Mouse (Mus musculus): ENCODE results near the gene Lyrm1. TPM values are rescaled to one million over a fixed set of nuclear protein-coding genes. Genes with fewer than 3 reads are reported as not detected.
A peak's percentile ranks its signal among the peaks of the same experiment; 100 is the strongest.

Lyrm1 gene
- 11.3 and 13.3 TPM in 2 replicates for polyA plus RNA-seq (2016; fragmentation: Nextera tagmentation; extraction: Ambion mirVana)

DNA sequence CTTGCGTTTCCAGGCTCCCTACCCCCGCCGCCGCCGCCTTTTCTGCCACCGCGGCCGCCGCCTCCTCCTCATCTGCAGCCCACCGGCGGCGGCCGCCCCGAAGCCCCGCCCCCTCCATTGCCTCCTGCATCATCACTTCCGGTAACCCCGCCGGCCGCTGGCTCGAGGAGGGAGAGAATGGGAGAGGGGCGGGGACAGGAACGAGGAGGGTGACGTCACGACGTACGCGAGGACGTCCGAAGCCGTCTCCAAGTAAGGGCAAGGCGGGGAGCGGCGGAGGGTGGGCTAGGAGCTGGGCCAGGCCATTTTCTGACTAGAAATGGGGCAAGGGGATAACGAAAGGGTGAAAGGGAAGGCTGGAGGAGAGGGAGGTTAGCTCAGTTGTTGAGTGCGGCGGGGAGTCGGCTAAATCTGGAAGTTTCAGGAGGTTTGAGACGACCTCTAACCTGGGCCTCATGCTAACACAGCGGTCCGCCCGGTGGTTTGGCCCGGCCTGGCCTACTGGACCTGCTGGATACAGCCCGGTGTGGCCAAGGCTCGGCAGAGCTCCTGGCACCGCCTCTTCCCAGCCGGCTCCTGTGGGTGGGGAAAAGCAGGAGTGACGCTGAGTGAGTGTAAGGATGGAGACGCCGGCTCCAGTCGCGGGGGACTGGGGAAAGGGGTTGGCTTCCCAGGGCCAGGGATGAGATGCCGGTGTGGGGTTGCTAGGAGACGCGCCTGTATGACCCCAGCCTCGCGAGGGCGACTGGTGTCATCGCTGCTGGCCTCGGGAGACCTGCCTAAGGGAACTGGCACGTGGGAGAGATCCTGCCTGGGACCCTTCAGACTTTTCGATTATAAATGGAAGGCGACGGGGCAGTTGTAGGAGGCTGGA, at the start of gene Lyrm1, which contains the start of gene Dcun1d3:
Gene Lyrm1 (plus strand): TSS at position 223 of the 874 bp plus-strand sequence.
Gene Dcun1d3 (minus strand): TSS at position 660 of the 874 bp plus-strand sequence.
- peak within 1 kb of the TSS; percentile 93 for H3K27ac ChIP-seq (replicated peaks)
- H3K4me1 ChIP-seq = peaks cover 31% of the 10 kb centered on the region
- no peaks in the 10 kb centered on the region for H3K9me3 ChIP-seq (replicated peaks)
- 1% methylated on average over 63 of the region's 63 CpGs for WGBS
- H3K36me3 ChIP-seq = no peaks in the 10 kb centered on the region
- peak; percentile 99 for DNase-seq (ENCODE audit: low spot score)
- H3K4me3 ChIP-seq = peak within 1 kb of the TSS; percentile 87
- no peaks in the 10 kb centered on the region for H3K27me3 ChIP-seq (ENCODE audit: low read depth, poor library complexity, severe bottlenecking)

DNA sequence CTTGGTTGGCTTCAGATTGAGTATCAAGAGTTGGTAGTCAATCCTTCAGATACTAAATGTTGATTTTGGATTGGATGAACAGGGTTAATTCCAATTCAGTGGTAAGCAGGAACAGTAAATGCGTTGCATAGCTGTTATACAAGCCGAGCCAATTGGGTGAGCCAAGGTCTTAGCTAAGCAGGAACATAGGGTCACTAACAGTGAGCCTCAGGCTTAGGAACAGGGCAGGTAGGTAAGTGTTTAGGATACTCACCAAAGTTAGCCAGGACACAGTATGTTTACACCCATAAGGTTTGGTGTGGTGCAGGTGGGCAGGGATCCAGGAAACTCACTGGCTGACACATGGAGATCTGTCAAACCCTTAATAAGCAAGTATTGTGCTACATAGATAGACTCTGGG, 48.3 kb upstream of the Lyrm1 start:
- no peak for DNase-seq (ENCODE audit: low spot score)
- Histone ChIP-seq H3K36me3 (peaks cover 54% of the 10 kb centered on the region), H3K4me1 (no peaks in the 10 kb centered on the region), H3K27me3 (ENCODE audit: low read depth, poor library complexity, severe bottlenecking) (no peaks in the 10 kb centered on the region), H3K4me3 (no peak overlapping the region), H3K9me3 (replicated peaks) (no peaks in the 10 kb centered on the region), H3K27ac (replicated peaks) (no peak overlapping the region)
- WGBS = 92% methylated on average over 2 of the region's 2 CpGs

DNA sequence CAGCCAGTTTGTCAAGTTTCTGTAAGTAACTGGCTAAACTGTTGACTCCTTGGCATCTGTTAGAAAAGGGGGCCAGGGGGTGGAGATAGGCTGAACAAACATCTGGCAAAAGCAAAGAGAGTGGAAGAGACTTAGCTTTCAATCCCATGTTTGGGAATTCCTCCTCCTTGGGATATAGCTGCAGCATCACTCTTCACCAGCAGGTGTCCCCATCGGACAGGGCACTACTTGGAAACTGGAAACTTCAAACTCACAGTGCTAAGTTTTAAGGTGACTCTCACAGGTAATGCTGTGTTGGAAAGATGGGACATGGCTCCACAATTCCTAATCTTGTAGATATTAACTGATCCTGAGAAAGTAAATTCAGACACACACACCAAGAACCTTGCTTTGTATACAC, 46.6 kb upstream of the Lyrm1 start:
- WGBS = 0% methylated on average over 1 of the region's 1 CpGs
- Histone ChIP-seq H3K9me3 (replicated peaks) (no peaks in the 10 kb centered on the region), H3K4me3 (no peak overlapping the region), H3K27ac (replicated peaks) (no peak overlapping the region), H3K36me3 (peaks cover 50% of the 10 kb centered on the region), H3K4me1 (no peaks in the 10 kb centered on the region), H3K27me3 (ENCODE audit: low read depth, poor library complexity, severe bottlenecking) (no peaks in the 10 kb centered on the region)
- DNase-seq (ENCODE audit: low spot score) = peak; percentile 57

DNA sequence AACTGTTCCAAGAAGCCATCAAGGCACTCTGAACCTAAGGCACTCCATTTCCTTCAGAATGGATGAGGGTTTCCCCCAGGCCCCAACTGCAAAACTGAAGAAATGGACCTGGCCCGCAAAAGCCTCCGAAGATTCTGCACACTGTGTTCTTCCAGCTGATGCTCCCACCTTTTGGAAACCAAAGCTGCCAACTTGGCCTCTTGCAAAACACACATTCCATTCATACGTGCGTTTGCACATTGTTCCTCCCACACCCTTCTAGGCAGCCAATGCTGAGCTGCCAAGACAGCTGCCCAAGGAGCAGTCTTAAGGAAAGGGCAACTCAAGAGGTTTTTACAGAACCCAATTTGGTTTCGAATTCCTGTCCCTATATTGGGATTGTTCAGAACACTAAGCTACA, 44.9 kb upstream of the Lyrm1 start:
- Histone ChIP-seq H3K4me1 (no peaks in the 10 kb centered on the region), H3K27me3 (ENCODE audit: low read depth, poor library complexity, severe bottlenecking) (no peaks in the 10 kb centered on the region), H3K9me3 (replicated peaks) (no peaks in the 10 kb centered on the region), H3K36me3 (peaks cover 45% of the 10 kb centered on the region), H3K4me3 (no peak overlapping the region), H3K27ac (replicated peaks) (no peak overlapping the region)
- DNase-seq (ENCODE audit: low spot score) = no peak
- WGBS = 86% methylated on average over 5 of the region's 5 CpGs

DNA sequence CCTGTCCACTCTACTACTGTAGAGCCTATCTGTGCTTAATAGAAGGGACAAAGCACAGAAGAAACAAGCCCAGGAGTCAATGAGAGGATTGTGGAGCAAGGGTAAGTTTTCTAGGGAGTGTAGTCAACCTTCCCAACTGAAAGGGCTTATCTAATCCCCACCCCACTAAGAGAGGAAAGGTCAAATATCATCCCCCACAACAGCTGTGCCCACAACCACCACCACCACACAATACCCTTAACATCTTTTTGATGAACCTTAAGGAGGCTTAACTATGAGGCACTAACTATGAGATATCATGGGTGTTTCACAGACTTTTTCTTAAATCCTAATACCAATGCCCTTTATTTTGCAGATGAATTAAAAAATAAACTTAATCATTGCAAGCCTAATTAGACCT, 43.2 kb upstream of the Lyrm1 start:
- no peaks in the 10 kb centered on the region for H3K9me3 ChIP-seq (replicated peaks)
- no peaks in the 10 kb centered on the region for H3K4me1 ChIP-seq
- DNase-seq (ENCODE audit: low spot score) = no peak
- no peak overlapping the region for H3K27ac ChIP-seq (replicated peaks)
- no peak overlapping the region for H3K4me3 ChIP-seq
- peaks cover 56% of the 10 kb centered on the region for H3K36me3 ChIP-seq
- H3K27me3 ChIP-seq (ENCODE audit: low read depth, poor library complexity, severe bottlenecking) = no peaks in the 10 kb centered on the region

DNA sequence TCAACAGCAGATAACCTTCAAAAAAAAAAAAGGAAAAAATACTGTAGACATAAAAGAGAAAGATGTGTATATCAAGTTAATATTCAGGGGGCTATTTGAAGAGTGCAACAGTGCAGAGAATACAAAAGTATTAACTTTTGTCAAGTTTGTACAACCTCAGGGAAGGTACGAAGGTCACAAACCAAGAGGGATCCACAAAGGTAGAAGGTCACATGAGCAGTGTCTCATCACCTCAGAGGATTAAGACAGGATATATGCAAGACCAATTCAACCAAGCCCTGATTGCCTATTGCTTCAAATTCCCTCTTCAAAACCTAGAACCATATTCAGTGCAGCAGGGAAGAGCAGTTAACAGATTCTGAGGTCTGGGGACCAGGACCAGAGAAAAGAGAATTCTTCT, 42.5 kb upstream of the Lyrm1 start:
- WGBS = 97% methylated on average over 1 of the region's 1 CpGs
- no peak overlapping the region for H3K27ac ChIP-seq (replicated peaks)
- H3K9me3 ChIP-seq (replicated peaks) = no peaks in the 10 kb centered on the region
- DNase-seq (ENCODE audit: low spot score) = no peak
- H3K36me3 ChIP-seq = peaks cover 61% of the 10 kb centered on the region
- H3K27me3 ChIP-seq (ENCODE audit: low read depth, poor library complexity, severe bottlenecking) = no peaks in the 10 kb centered on the region
- no peak overlapping the region for H3K4me3 ChIP-seq
- no peaks in the 10 kb centered on the region for H3K4me1 ChIP-seq

DNA sequence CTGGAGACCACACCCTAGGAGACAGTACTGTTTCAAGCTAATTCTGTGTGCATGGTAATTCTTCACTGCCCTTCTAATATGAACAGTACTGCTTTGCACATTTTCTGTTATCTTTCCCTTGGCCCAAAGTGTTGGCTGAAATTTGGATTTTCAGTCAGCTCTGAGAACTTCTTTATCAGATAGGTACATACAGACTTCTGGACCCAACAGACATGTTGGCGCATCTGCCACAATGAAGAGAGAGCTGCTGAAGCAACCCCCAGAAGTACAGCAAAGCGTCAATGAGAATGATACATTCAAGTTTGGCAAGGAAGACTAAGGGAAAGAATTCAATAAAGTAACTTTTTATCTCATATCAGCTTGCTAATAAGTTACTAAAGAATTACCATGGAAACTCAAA, 41.3 kb upstream of the Lyrm1 start:
- Histone ChIP-seq H3K27me3 (ENCODE audit: low read depth, poor library complexity, severe bottlenecking) (no peaks in the 10 kb centered on the region), H3K36me3 (peaks cover 64% of the 10 kb centered on the region), H3K9me3 (replicated peaks) (no peaks in the 10 kb centered on the region), H3K4me3 (no peak overlapping the region), H3K4me1 (peaks cover 2% of the 10 kb centered on the region), H3K27ac (replicated peaks) (no peak overlapping the region)
- DNase-seq (ENCODE audit: low spot score) = no peak
- 91% methylated on average over 2 of the region's 2 CpGs for WGBS

DNA sequence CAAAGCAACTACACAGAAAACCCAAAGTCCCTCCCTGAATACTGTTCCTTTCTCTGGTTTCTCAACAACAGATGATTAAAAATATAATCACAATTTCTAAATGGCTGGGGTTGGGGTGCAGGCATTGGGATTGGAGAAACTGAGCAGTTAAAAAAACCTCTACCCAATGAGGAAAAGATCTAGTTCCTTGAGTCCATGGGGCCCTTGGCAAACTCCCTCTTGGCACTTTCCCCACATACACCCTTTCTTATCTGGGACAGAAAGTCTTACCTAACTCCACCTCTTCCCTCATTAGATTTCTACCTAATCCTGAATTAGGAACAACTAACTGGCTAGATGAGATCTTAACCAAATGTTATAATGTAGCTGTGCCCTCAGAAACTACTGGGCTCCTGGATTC, 40.6 kb upstream of the Lyrm1 start:
- Histone ChIP-seq H3K9me3 (replicated peaks) (no peaks in the 10 kb centered on the region), H3K4me1 (peaks cover 9% of the 10 kb centered on the region), H3K4me3 (no peak overlapping the region), H3K27ac (replicated peaks) (no peak overlapping the region), H3K36me3 (peaks cover 64% of the 10 kb centered on the region), H3K27me3 (ENCODE audit: low read depth, poor library complexity, severe bottlenecking) (no peaks in the 10 kb centered on the region)
- DNase-seq (ENCODE audit: low spot score) = no peak

DNA sequence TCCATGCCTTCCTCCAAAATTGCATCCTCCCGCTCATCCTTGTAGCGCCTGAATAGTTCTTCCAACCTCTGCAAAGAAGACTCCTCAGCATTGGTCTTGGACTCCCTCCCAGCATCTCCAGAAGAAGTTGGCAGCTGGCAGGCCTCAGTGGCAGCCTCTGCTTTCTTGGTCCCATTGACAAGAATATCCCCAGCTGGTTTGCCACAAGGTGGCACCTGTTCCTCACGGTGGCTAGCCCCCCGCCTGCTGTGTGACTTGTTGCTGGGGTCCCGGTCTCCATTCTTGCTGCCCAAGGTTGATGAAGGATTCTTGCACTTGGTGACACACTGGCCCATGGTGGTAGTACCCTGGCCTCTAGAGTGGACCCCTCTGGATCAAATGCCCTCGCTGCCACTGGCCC, 36.2 kb upstream of the Lyrm1 start:
- DNase-seq (ENCODE audit: low spot score) = no peak
- peaks cover 39% of the 10 kb centered on the region for H3K36me3 ChIP-seq
- H3K4me3 ChIP-seq = no peak overlapping the region
- no peaks in the 10 kb centered on the region for H3K27me3 ChIP-seq (ENCODE audit: low read depth, poor library complexity, severe bottlenecking)
- 79% methylated on average over 6 of the region's 6 CpGs for WGBS
- no peaks in the 10 kb centered on the region for H3K9me3 ChIP-seq (replicated peaks)
- peaks cover 48% of the 10 kb centered on the region for H3K4me1 ChIP-seq
- no peak overlapping the region for H3K27ac ChIP-seq (replicated peaks)

DNA sequence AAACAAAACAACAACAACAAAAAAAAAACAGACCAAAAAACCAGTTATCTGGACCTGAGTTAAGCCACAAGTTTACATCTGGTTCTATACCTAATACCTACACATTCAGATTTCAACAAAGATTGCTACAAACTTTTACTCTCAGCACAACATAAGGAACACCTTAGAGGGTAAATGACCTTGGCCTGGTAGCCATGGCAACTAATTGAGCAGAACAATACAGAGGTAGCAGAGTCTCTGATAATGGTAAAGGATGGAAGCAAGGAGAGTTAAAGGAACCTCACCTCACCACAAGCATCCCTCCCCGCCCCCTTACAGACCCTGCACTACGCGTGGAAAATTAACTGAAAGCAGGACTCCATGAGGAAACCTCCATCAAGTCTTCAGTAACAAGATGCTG, 35.5 kb upstream of the Lyrm1 start:
- Histone ChIP-seq H3K4me3 (no peak overlapping the region), H3K27me3 (ENCODE audit: low read depth, poor library complexity, severe bottlenecking) (no peaks in the 10 kb centered on the region), H3K27ac (replicated peaks) (peak overlapping the region; percentile 52; the same call in 1 of the 2 replicates), H3K9me3 (replicated peaks) (no peaks in the 10 kb centered on the region), H3K4me1 (peaks cover 48% of the 10 kb centered on the region), H3K36me3 (peaks cover 34% of the 10 kb centered on the region)
- 89% methylated on average over 3 of the region's 3 CpGs for WGBS
- no peak for DNase-seq (ENCODE audit: low spot score)

DNA sequence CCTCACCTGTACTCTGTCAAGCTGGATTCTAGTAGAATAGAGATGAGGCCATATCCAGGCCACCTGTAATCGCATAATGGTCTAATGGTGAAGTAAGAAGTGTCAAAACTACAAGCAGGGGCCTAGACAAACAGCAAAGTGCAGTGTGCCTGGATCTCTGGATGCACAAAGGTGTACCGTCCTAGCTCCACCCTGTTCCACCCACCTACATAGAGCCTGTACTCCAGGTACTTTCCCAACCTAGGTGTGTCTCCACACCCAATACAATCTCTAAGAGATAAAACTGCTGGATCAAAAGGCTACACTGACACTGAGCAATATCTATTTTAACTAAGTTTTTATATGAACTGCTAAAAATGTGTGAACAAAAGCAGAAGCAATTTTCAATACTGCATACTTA, 35.1 kb upstream of the Lyrm1 start:
- Histone ChIP-seq H3K4me3 (no peak overlapping the region), H3K27ac (replicated peaks) (peak overlapping the region; percentile 52; the same call in 1 of the 2 replicates), H3K27me3 (ENCODE audit: low read depth, poor library complexity, severe bottlenecking) (no peaks in the 10 kb centered on the region), H3K9me3 (replicated peaks) (no peaks in the 10 kb centered on the region), H3K4me1 (peaks cover 48% of the 10 kb centered on the region), H3K36me3 (peaks cover 33% of the 10 kb centered on the region)
- no peak for DNase-seq (ENCODE audit: low spot score)
- 91% methylated on average over 2 of the region's 2 CpGs for whole genome bisulfite sequencing

DNA sequence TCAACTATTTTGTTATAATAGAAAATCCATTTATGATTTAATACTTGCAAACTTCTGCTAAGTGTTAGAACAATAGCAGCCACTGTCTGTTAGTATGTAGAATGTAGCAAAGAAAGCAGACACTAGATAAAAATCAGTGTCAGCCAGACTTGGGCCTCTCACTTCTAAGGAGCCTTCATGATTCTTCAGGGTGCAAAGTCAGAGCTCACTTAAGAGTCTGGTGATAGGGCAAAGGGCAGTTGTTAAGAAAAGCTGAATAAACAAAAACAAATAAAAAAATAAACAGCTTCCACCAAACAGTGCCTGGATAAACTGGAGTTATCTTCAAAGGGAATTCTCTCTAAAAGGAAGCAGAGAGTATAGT, 34.7 kb upstream of the Lyrm1 start:
- no peaks in the 10 kb centered on the region for H3K9me3 ChIP-seq (replicated peaks)
- peaks cover 33% of the 10 kb centered on the region for H3K36me3 ChIP-seq
- no peak overlapping the region for H3K4me3 ChIP-seq
- peak overlapping the region; percentile 77 for H3K27ac ChIP-seq (replicated peaks)
- H3K27me3 ChIP-seq (ENCODE audit: low read depth, poor library complexity, severe bottlenecking) = no peaks in the 10 kb centered on the region
- no peak for DNase-seq (ENCODE audit: low spot score)
- H3K4me1 ChIP-seq = peaks cover 48% of the 10 kb centered on the region

DNA sequence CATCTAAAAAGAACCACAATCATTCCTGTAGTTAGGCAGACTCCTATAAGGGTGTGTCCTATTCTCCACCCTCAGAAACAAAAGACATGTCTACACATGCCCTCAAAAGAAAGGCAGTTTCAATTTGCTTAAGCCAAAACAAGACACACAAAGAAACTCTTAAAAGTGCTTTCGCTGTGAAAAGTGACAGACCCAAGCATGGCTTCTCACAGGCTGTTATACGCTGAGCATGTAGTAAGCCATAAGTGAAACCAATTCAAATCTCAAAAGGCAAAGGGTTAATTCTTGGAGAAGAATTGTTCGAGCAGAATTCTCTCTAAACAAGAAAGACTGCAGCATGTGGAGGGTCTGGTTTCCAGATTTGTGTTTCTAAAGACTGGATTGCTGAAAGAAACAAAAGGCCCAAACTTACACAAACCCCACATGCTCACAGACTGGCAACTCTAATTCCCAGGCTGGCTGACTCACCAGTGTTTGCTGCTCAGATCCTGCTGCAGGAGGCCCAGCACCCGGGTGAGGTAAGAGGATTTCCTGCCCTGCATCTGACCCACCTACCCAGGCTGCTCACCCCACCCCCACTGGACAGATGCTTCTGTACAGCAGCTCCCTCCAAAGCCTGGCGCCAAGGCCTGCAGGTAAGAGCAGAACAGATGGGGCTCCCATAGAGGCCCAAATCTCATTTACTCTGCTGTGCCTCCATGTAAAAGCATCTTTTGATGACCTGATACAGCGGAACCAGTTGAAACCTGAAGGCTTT, 34.1 kb upstream of the Lyrm1 start:
- WGBS = 26% methylated on average over 6 of the region's 6 CpGs

More for the DNA sequence above, 34.1 kb upstream of the Lyrm1 start:
- Histone ChIP-seq H3K9me3 (replicated peaks) (no peaks in the 10 kb centered on the region), H3K27me3 (ENCODE audit: low read depth, poor library complexity, severe bottlenecking) (no peaks in the 10 kb centered on the region), H3K4me3 (no peak overlapping the region), H3K36me3 (peaks cover 30% of the 10 kb centered on the region), H3K4me1 (peaks cover 48% of the 10 kb centered on the region), H3K27ac (replicated peaks) (peak overlapping the region; percentile 77)
- peak; percentile 78 for DNase-seq (ENCODE audit: low spot score)

Data from midbrain, embryonic 10.5 days (tissue).